Mouse (Mus musculus) neutrophil, adult 5-6 weeks (primary cell): ENCODE data around the gene Rai1. TPM values are rescaled to one million over a fixed set of nuclear protein-coding genes. Genes with fewer than 3 reads are reported as not detected.

Source experiments
- ATAC-seq: fragments of 151-379, 151-347 bp; 2 replicates; pipeline ENCODE4 v1.8.0; 2017; ENCODE audit warnings: mild to moderate bottlenecking, moderate TSS enrichment; ENCODE audit not compliant: insufficient number of reproducible peaks, poor library complexity, low FRiP score, severe bottlenecking; ENCODE audit errors: extremely low read depth
- total RNA-seq: library from RNA; stranded (forward); fragments of 200-1000 nt; gene quantifications from 2 replicates; pipeline ENCODE4 v1.2.3, GENCODE M21; 2017

The Rai1 gene
- total RNA-seq, 1 experiment from 2014 or later: 14.9 TPM

- no peak for ATAC-seq
These were observed 100.2 kb downstream of the Rai1 start for GRCm38 (mm10) chr11:60205026-60205425.

GRCm38 (mm10) chr11:60206207-60206606, 101.4 kb downstream of the Rai1 start:
- no peak for ATAC-seq

- no peak for ATAC-seq
These were observed 103.4 kb downstream of the Rai1 start for GRCm38 (mm10) chr11:60208201-60208600.

- ATAC-seq: no peak
These were observed 103.9 kb downstream of the Rai1 start for GRCm38 (mm10) chr11:60208712-60209111.

GRCm38 (mm10) chr11:60209217-60209932, 104.6 kb downstream of the Rai1 start:
- ATAC-seq: no peak

GRCm38 (mm10) chr11:60209933-60210249, 105.1 kb downstream of the Rai1 start:
- ATAC-seq: no peak

- ATAC-seq: peak; percentile 77
These were observed 105.5 kb downstream of the Rai1 start for GRCm38 (mm10) chr11:60210305-60210724.

- ATAC-seq: no peak
These were observed 106.3 kb downstream of the Rai1 start for GRCm38 (mm10) chr11:60211152-60211551.

GRCm38 (mm10) chr11:60211761-60212160, 106.9 kb downstream of the Rai1 start:
- no peak for ATAC-seq

- ATAC-seq: no peak
These were observed 108.5 kb downstream of the Rai1 start for GRCm38 (mm10) chr11:60213266-60213665.

- ATAC-seq: no peak
These were observed 111.9 kb downstream of the Rai1 start for GRCm38 (mm10) chr11:60216671-60217070.

GRCm38 (mm10) chr11:60217467-60217866, 112.7 kb downstream of the Rai1 start:
- ATAC-seq: no peak

GRCm38 (mm10) chr11:60219609-60220008, 114.8 kb downstream of the Rai1 start:
- ATAC-seq: no peak

GRCm38 (mm10) chr11:60220291-60220804, 115.5 kb downstream of the Rai1 start:
- ATAC-seq: peak; percentile 68

- no peak for ATAC-seq
These were observed 116.6 kb downstream of the Rai1 start for GRCm38 (mm10) chr11:60221425-60221824.

GRCm38 (mm10) chr11:60222085-60222468, 117.3 kb downstream of the Rai1 start:
- no peak for ATAC-seq

GRCm38 (mm10) chr11:60222469-60223236, 117.8 kb downstream of the Rai1 start, which contains the start of gene Srebf1:
TSS of gene Srebf1 (minus strand) at chr11:60222581.
- peak; percentile 65 for ATAC-seq

- no peak for ATAC-seq
These were observed 119.9 kb downstream of the Rai1 start for GRCm38 (mm10) chr11:60224676-60225075.

- no peak for ATAC-seq
These were observed 121.1 kb downstream of the Rai1 start for GRCm38 (mm10) chr11:60225874-60226273.

- no peak for ATAC-seq
These were observed 123.7 kb downstream of the Rai1 start for GRCm38 (mm10) chr11:60228525-60228924.
